Mouse (Mus musculus) cerebellum, adult 9-11 months (tissue): ENCODE measurements around the gene Hist1h4j.

Source experiments
- DNase-seq: peaks from one replicate; pipeline ENCODE4 v3.0.0; 2022

Hist1h4j gene

DNA sequence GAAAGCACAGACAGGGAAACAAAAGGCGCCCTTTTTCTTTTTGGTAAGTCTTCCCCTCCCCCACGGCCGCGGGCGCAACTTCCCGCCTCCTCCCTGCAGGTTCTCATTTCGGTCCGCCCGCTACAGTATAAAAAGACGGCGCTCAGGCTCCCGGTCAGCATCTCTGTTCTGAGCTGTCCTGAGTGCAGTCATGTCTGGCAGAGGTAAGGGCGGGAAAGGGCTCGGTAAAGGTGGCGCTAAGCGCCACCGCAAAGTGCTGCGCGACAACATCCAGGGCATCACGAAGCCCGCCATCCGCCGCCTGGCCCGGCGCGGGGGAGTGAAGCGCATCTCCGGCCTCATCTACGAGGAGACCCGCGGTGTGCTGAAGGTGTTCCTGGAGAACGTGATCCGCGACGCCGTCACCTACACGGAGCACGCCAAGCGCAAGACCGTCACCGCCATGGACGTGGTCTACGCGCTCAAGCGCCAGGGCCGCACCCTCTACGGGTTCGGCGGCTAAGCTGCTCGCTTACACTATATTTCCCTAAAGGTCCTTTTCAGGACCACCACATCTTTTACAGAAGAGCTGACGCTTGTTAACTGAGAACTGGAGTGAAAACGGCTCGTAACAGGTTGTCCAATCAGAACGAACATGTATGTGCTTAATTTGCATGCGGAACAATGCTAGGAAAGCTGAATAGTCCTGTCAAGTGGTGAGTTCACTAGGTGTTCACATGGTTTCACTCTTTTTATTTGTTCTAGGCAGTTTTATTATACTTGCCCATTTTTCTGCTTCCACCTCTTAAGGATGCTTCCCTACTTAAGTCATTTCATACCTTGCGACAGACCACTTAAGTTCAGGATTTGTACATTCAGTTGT, at the start of gene Hist1h4j:
Gene Hist1h4j (plus strand): TSS at position 159 of the 862 bp plus-strand sequence.
- DNase-seq: peak; percentile 86

DNA sequence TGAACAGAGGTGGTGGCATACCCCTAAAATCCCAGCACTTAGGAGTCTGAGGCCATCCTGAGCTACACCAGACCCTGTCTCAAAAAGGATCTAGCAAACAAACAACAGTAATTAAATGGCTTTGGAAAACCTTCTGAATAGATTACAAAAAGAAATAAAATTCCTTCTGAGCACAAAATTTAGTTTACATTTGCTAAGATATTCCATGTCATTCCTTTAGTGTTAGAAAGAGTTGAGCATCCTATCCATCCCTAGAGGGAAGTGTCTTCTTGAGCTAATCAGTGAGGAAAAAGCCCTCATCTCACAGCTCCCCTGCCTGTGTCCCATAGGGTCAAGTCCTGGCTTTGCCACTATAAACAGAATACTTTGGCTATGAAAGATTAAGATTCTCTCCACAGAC, 37.1 kb upstream of the Hist1h4j start, which contains the start of gene Olfr1359:
Gene Olfr1359 (plus strand): TSS at position 301 of the 400 bp plus-strand sequence.
- no peak for DNase-seq

DNA sequence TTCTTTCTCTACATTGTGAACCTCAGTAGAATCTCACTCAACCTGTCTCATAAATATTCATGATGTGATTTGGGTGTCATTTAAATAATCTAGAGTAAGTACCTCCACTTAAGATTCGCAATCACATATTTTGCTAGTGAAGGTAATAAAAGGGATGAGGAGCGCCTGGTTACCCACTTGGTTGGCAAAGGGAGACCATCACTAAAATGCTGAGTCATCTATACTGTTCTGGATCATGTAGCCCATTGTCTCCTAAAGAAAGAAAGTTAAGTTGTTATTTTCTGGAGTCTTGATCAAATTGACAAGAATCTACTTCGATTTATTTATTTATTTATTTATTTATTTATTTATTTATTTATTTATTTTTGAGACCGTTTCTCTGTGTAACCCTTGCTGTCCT, 28.2 kb upstream of the Hist1h4j start:
- DNase-seq: no peak

DNA sequence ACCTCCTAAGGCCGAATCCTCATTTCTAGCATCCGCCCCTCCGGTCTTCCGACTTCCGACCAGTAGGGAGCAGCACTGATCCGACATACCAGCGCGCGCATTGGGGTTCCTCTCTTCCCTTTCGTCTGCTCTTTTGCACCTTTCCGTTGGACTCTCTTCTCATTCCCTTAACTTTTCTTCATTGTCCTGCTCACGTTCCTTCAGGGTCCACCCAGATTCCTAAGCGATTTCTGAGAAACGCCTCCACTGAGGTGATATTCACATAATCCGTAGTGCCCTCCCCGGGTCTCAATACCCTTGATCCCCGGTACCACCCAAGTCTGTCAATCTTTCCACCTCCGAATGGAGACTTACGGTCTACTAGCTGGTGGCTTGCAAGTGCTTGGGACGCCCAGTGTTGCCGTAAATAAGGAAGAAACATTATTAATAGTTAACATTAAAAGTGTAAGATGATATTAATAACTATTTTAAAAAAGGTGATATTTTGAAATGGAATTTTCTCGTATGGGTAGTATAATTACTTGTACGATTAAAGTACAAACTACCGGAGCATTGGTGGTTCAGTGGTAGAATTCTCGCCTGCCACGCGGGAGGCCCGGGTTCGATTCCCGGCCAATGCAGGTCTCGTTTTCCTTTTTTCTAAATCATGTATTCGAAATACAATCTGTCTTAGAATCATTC, 24.7 kb upstream of the Hist1h4j start:
- DNase-seq: peak; percentile 88

DNA sequence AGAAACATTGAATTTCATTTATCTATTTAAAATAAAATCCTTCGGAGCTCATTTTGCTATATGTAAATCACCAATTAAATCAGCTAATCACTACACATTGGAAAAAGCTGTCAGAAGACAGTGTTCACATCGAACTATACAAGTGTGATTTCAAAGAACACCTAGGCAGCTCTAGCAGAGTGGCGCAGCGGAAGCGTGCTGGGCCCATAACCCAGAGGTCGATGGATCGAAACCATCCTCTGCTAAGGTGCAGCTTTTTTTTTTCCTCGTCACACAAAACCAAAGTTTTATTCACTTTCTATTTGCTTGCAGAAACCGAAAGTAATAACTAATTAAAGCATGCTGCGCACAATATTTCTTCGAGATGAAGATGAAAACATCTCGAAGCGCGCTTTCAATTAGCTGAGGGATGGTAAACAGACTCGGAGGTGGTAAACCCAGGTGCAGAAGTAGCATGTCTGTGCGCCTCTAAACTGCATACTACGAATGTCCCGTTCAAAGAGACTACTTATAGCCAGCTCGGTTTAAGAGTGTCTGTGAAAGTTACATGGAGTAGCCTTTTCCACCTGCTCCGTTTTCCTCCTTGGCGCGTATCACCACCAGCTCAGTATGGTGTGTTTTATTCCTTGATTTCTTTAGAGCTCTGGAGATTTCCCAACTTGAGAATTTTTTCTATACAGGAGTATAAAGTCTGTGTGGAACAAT, 23.9 kb upstream of the Hist1h4j start:
- peak; percentile 80 for DNase-seq

DNA sequence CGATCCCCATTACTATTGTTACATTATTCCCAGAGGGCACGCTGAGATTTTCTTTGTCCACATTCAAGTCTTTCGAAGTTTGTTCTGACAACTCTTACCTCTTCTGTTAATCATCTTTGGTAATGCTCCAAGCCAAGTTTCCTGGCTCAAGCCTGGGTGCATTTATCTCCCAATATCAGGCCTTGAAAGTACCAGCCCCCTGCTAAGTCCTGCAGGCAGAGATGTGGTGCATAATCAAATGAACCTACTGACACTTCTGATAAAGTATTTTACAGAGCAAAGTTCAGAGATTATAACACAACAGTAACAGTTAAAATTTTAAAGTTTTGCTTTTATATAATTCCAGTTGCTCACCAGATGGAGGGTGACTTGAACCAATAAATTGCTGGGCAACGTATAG, 23.2 kb upstream of the Hist1h4j start:
- DNase-seq: peak; percentile 22

DNA sequence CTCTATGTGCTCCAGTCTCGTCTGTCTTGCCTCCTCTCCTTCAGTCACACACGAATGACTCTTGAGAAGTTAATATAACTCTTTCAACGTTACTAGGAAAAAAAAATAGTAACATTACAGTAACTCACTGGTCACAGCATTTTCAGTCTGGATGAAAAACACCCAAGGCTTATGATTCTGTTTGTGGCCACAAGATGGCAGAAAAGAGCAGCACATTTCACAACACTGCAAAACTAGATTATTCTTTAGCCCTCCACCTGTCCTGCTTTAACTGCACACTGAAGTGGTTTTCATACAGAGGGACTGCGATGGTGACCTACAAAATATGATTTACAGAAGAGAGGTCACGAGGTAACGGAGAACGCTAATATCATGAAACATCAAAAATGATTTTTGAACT, 20.1 kb upstream of the Hist1h4j start:
- DNase-seq: peak; percentile 67

DNA sequence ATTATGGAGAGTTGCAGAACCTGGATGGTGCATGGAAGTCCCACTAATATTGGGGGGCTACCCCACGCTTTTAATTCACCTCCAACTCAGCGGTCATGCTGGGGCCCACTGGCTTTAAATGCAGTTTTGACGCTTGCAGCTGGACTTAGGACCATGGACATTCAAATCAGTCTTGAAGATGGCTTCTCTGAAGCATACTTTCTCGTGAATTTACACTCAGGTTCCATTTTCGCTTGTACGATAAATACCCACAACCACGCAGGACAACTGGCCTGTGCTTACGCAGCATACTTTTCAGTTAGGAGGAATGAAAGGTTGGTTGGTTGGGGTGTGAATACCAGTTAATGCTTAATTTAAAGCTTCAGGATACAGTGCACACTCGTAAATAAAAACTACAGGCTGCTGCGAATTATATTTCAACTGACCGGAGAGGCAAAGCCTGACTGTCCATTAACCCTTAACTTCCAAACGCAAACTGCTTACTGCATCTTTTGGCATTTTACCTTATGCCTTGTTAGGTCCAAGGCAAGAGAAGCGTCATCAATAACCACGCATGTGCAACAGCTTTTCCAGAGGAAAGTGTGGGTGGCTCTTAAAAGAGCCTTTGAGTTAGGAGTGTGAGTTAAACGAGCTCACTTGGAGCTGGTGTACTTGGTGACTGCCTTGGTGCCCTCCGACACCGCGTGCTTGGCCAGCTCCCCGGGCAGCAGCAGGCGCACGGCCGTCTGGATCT, 19.6 kb upstream of the Hist1h4j start:
- no peak for DNase-seq

DNA sequence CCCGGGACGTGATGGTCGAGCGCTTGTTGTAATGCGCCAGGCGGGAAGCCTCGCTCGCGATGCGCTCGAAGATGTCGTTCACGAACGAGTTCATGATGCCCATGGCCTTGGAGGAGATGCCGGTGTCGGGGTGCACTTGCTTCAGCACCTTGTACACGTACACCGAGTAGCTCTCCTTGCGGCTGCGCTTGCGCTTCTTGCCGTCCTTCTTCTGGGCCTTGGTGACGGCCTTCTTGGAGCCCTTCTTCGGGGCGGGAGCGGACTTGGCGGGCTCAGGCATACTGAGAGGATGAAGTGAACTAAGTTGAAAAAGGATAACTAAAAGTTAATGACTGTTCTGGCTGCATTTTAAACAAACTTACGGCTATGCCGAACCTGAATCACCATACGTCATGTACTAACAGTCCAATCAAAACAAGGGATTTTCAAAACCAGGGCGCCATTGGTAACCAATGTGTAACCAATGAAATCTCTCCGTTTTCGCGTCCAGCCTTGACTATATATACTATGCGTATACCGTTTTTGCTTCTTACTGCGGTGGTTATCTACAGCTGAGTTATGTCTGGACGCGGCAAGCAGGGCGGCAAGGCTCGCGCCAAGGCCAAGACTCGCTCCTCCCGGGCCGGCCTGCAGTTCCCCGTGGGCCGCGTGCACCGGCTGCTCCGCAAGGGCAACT, 18.9 kb upstream of the Hist1h4j start, which contains the start of the genes Hist1h2bl and Hist1h2ai:
Gene Hist1h2bl (minus strand): TSS at position 280 of the 676 bp plus-strand sequence.
Gene Hist1h2ai (plus strand): TSS at position 559 of the 676 bp plus-strand sequence.
- peak; percentile 92 for DNase-seq

DNA sequence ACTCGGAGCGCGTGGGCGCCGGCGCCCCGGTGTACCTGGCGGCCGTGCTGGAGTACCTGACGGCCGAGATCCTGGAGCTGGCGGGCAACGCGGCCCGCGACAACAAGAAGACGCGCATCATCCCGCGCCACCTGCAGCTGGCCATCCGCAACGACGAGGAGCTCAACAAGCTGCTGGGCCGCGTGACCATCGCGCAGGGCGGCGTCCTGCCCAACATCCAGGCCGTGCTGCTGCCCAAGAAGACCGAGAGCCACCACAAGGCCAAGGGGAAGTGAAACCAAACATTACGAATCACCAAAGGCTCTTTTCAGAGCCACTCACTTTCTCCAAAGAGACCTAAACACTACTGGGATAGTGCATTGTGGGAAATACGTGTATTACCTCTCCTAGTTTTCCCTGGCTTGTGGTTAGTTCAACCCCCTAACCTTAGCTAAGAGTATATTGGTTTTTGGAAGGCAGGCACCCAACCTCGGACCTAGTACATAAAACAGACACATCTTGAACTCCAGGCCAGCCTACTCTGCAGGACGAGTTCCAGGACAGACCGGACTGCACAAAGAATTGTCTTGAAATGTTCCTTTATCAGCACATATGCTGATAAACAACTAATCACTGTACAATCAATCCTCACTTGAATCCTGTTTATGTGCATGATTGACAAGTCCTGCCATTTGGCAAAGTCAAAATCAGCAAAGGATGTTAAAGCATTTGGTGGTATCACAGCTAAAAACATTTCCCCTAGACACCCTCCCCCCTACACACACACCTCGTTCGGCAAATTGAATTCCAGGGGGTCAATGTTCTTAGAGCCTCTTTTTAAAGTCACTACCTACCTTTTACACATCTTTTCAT, 18.1 kb upstream of the Hist1h4j start:
- DNase-seq: peak; percentile 30

DNA sequence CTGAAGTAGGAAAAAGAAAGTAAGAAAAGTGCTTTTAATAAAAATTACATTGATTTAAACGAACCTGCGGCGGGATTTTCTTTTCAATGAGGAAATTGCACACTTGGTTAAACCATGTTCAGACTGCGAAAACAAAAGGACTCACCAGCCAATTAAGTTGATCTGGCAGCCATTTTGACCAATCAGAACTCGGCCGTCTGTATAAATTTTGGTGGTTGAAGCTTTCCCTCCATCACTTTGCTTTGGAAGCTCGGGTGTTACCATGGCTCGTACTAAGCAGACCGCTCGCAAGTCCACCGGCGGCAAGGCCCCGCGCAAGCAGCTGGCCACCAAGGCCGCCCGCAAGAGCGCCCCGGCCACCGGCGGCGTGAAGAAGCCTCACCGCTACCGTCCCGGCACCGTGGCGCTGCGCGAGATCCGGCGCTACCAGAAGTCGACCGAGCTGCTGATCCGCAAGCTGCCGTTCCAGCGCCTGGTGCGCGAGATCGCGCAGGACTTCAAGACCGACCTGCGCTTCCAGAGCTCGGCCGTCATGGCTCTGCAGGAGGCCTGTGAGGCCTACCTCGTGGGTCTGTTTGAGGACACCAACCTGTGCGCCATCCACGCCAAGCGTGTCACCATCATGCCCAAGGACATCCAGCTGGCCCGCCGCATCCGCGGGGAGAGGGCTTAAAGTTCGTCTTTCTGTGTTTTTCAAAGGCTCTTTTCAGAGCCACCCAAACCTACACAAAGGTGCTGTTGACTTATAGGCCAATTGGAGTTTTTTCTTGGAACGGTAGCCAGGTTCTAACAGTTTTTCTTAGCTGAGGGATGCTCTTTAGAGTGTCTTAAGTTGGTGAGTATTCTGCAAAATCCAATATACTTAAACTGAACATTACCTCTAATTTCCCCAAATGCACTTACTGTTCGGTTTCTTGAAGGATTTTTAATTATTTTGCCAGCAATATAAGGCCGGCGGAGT, 17.2 kb upstream of the Hist1h4j start, which contains the start of gene Hist1h3h:
Gene Hist1h3h (plus strand): TSS at position 263 of the 961 bp plus-strand sequence.
- peak; percentile 85 for DNase-seq

DNA sequence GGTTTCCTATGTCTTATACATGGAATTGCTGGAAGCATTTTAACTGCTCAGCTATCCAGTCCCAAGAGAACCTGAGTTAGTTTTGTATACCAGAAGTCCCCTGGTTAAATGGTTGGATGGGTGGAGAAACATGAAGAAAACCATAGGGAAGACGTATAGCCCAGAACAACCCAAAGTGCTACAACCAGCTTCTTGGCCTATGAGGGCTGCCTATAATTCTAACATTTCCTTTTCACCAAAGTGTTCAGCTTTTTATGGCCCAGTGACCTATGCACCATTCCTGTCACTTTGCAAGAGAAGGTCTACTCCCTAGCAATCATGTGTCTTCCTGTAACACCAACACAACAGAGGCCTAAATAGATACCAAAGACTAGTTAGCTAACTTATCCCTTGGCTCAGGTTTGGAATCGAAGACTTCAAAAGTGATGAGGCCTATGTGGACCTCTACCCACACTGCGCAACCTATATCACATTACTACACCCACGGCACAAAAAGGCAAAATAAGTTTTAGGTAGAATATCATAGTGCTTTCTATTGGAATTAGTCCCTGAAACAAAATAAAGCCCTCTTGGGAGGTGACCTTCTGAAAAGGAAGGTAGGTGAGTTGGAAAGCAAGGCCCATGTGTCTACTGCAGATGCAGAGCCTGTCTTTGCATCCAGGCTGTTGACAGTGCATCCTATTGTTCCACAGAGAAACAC, 16.3 kb upstream of the Hist1h4j start:
- DNase-seq: no peak

DNA sequence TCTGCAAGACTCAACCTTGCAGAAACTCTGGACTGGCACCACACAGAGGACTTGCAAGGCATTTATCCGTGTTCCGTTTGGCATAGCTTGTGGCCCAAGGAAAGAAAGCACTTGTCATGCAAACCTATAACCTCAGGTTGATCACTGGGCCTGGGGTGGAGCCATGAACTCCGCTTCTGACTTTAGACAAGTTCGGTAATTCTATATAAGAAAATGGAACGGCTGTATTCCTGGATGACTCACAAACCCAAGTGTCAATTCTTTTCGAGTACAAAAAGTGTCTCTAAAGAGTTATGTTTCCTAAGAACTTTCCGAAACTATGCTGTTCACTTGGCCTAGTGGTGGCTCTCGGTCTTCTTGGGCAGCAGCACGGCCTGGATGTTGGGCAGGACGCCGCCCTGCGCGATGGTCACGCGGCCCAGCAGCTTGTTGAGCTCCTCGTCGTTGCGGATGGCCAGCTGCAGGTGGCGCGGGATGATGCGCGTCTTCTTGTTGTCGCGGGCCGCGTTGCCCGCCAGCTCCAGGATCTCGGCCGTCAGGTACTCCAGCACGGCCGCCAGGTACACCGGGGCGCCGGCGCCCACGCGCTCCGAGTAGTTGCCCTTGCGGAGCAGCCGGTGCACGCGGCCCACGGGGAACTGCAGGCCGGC, 13.6 kb upstream of the Hist1h4j start:
- DNase-seq: peak; percentile 11

DNA sequence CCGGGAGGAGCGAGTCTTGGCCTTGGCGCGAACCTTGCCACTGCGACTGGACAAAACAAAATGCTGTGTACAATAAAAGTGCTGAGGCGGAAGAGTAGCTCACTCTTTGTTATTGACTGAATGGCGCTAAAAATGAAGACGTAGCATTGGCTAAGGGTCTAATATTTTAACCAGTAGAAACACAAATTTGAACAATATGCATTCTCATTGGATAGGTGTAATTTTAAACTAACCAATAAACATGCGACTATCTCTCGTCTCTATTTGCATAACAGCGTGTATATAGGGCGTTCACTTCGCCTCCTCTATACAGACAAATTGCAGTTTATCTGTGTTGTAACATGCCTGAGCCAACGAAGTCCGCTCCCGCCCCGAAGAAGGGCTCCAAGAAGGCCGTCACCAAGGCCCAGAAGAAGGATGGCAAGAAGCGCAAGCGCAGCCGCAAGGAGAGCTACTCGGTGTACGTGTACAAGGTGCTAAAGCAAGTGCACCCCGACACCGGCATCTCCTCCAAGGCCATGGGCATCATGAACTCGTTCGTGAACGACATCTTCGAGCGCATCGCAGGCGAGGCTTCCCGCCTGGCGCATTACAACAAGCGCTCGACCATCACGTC, 13.0 kb upstream of the Hist1h4j start, which contains the start of gene Hist1h2bm:
Gene Hist1h2bm (plus strand): TSS at position 288 of the 616 bp plus-strand sequence.
- peak; percentile 76 for DNase-seq

DNA sequence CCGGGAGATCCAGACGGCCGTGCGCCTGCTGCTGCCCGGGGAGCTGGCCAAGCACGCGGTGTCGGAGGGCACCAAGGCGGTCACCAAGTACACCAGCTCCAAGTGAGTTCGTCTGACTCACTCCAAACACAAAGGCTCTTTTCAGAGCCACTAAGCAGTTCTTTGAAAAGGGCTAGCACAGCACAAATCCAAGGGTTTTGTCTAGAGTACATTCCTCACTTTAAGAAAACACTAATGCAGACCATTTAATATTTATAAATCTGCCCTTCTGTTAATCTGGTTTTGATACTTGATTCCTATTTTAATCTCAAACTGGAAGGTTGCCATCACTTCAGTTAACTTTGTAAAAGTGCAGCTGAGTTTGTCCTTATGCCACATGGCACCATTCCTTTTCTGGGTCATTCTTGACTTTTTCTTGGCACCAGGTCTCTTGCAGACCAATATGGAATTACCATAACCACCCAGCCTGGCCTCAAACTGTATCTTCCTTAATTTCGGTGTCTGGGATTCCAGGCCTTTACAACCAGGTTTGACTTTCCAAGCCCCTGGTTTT, 12.4 kb upstream of the Hist1h4j start:
- no peak for DNase-seq

DNA sequence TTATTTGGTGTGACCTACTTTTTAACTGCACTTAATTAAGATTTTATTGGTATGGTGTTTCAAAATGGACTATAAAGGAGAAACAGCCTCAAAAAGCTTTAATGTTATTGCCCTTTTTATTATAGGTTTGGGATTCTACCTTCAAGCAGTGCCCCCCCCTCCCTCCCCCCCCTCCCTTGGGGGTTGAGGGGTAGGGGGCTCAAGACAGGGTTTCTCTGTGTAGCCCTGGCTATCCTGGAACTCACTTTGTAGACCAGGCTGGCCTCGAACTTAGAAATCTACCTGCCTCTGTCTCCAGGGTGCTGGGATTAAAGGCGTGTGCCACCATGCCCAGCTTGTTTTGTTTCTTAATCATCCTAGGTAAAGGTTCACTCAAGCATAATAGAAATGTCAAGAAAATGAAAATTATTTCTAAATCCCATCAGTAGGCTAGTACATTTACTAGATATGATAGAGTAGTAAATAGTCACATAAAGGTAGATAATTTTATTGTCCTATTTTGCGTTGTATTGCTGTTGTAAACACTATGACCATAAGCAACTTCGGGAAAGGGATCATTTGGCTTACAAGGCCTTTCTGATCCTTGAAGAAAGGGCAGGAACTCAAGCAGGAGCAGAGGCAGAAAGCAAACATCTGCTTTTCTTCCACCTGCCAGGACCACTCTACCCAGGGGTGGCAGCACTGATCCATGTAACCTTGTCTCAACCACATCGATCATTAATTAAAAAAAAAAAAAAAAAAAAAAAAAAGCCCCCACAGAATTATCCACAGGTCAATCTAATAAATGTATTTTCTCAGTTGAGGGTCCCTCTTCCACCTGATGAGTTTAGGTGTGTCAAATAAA, 11.6 kb upstream of the Hist1h4j start:
- no peak for DNase-seq
